In the genomic region with DNA sequence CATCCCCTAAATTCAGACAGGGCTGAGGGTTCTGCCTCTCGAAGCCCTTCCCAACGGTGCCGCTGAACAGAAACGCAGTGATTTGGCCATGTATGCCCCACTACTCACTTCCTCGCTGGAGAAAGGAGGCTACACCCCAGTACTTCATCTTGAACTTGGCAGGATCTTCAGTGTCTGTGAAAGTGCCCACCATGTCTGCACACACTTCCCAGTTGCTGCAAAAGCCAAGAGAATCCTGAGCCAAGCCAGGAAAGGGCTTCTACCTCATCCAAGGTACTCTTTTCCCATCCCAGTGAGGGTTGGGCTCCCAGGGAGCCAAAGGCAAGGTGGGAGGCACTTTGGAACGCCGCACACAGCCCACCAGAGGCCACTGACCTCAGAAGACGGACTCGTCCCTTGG, we compare ENCODE assay signal across 8 mouse cellular contexts. TPM values are rescaled to one million over a fixed set of nuclear protein-coding genes. Genes with fewer than 3 reads are reported as not detected.
A peak's percentile ranks its signal among the peaks of the same experiment; 100 is the strongest.
DNase-seq lines count a peak whose midpoint lies in the region; ATAC-seq and TF ChIP-seq lines count a peak whose summit lies in the region.

No protein-coding gene starts in this region.

- no peaks in the 10 kb centered on the region for H3K9me3 ChIP-seq in kidney, postnatal 0 days (replicated peaks; ENCODE audit: low read length)
- H3K9me3 ChIP-seq in embryonic facial prominence, embryonic 15.5 days (replicated peaks): no peaks in the 10 kb centered on the region
- H3K9me3 ChIP-seq in limb, embryonic 10.5 days (replicated peaks): no peaks in the 10 kb centered on the region
- H3K9me3 ChIP-seq in neural tube, embryonic 14.5 days (ENCODE audit: control insufficient read depth, low read length): no peaks in the 10 kb centered on the region

- no peak for DNase-seq in kidney, postnatal 0 days (ENCODE audit: low spot score)
- DNase-seq in kidney, postnatal 10 days: no peak
- no peak for DNase-seq in limb, embryonic 10.5 days (ENCODE audit: low spot score)
- DNase-seq in left cerebral cortex, adult 11 months (ENCODE audit: low spot score): no peak
- DNase-seq in cerebellum, adult 2 months: no peak
- no peak for DNase-seq in urinary bladder, postnatal 14 days (ENCODE audit: low spot score)

- no peak for TF ChIP-seq CTCF in kidney, postnatal 0 days (IDR thresholded peaks at IDR 0.05; ENCODE audit: low read depth)
- TF ChIP-seq CTCF in cerebellum, adult 2 months (IDR thresholded peaks at IDR 0.05; ENCODE audit: borderline replicate concordance, insufficient read depth, low read depth, low read length): no peak

- H3K4me3 ChIP-seq in kidney, postnatal 0 days (replicated peaks; ENCODE audit: low read depth, low read length): peak overlapping the region; percentile 49
- H3K4me3 ChIP-seq in embryonic facial prominence, embryonic 15.5 days (replicated peaks): peak overlapping the region; percentile 52
- peak overlapping the region; percentile 72 for H3K4me3 ChIP-seq in limb, embryonic 10.5 days
- peak overlapping the region; percentile 51 for H3K4me3 ChIP-seq in neural tube, embryonic 14.5 days (ENCODE audit: low read depth, low read length)
- no peak overlapping the region for H3K4me3 ChIP-seq in cerebellum, adult 2 months (replicated peaks; ENCODE audit: insufficient read depth, low read depth, low read length)

- 28% methylated on average over 9 of the region's 9 CpGs for WGBS in kidney, postnatal 0 days
- 23% methylated on average over 9 of the region's 9 CpGs for WGBS in embryonic facial prominence, embryonic 15.5 days
- WGBS in limb, embryonic 10.5 days: 24% methylated on average over 9 of the region's 9 CpGs
- WGBS in neural tube, embryonic 14.5 days: 34% methylated on average over 9 of the region's 9 CpGs
- 15% methylated on average over 9 of the region's 9 CpGs for WGBS in cerebellum, adult 2 months

- H3K36me3 ChIP-seq in kidney, postnatal 0 days (ENCODE audit: insufficient read depth, low read length): no peaks in the 10 kb centered on the region
- H3K36me3 ChIP-seq in embryonic facial prominence, embryonic 15.5 days: no peaks in the 10 kb centered on the region
- H3K36me3 ChIP-seq in limb, embryonic 10.5 days: no peaks in the 10 kb centered on the region
- H3K36me3 ChIP-seq in neural tube, embryonic 14.5 days (ENCODE audit: control insufficient read depth, insufficient read depth, low read length): no peaks in the 10 kb centered on the region

- no peak for TF ChIP-seq POLR2A in cerebellum, adult 2 months (IDR thresholded peaks at IDR 0.05; ENCODE audit: borderline replicate concordance, insufficient read depth, low read length)

- H3K4me1 ChIP-seq in kidney, postnatal 0 days (replicated peaks; ENCODE audit: insufficient read depth, low read length): no peaks in the 10 kb centered on the region
- peaks cover 11% of the 10 kb centered on the region for H3K4me1 ChIP-seq in embryonic facial prominence, embryonic 15.5 days
- H3K4me1 ChIP-seq in limb, embryonic 10.5 days: peaks cover 11% of the 10 kb centered on the region; the same call in 1 of the 2 replicates
- H3K4me1 ChIP-seq in neural tube, embryonic 14.5 days (ENCODE audit: control insufficient read depth, insufficient read depth, low read length): no peaks in the 10 kb centered on the region
- no peaks in the 10 kb centered on the region; the same call in 1 of the 2 replicates for H3K4me1 ChIP-seq in cerebellum, adult 2 months (ENCODE audit: control insufficient read depth, insufficient read depth, low read length)

- ATAC-seq in kidney, postnatal 0 days (replicated peaks; ENCODE audit: low FRiP score, low read depth): no peak
- no peak for ATAC-seq in embryonic facial prominence, embryonic 15.5 days (ENCODE audit: insufficient number of reproducible peaks, low FRiP score, low TSS enrichment, low read depth)
- ATAC-seq in neural tube, embryonic 14.5 days (ENCODE audit: low read depth): no peak

- H3K9ac ChIP-seq in kidney, postnatal 0 days (ENCODE audit: low read depth, low read length): no peak overlapping the region
- H3K9ac ChIP-seq in embryonic facial prominence, embryonic 15.5 days: no peak overlapping the region
- no peak overlapping the region for H3K9ac ChIP-seq in neural tube, embryonic 14.5 days (replicated peaks; ENCODE audit: low read depth, low read length)

- peaks cover 16% of the 10 kb centered on the region for H3K27me3 ChIP-seq in kidney, postnatal 0 days (ENCODE audit: insufficient read depth, low read length)
- peaks cover 40% of the 10 kb centered on the region for H3K27me3 ChIP-seq in embryonic facial prominence, embryonic 15.5 days
- peaks cover 43% of the 10 kb centered on the region for H3K27me3 ChIP-seq in limb, embryonic 10.5 days (ENCODE audit: low read depth, poor library complexity, severe bottlenecking)
- peaks cover 6% of the 10 kb centered on the region; the same call in 1 of the 2 replicates for H3K27me3 ChIP-seq in neural tube, embryonic 14.5 days (ENCODE audit: control insufficient read depth, insufficient read depth, low read length)
- peaks cover 3% of the 10 kb centered on the region; the same call in 1 of the 2 replicates for H3K27me3 ChIP-seq in cerebellum, adult 2 months (ENCODE audit: control insufficient read depth, insufficient read depth, low read length)

- peak overlapping the region; percentile 94 for H3K4me2 ChIP-seq in kidney, postnatal 0 days (ENCODE audit: low read length)
- peak overlapping the region; percentile 90 for H3K4me2 ChIP-seq in embryonic facial prominence, embryonic 15.5 days (replicated peaks)
- H3K4me2 ChIP-seq in neural tube, embryonic 14.5 days (ENCODE audit: low read depth, low read length): peak overlapping the region; percentile 81

- H3K27ac ChIP-seq in kidney, postnatal 0 days: no peak overlapping the region
- H3K27ac ChIP-seq in embryonic facial prominence, embryonic 15.5 days (replicated peaks): no peak overlapping the region
- H3K27ac ChIP-seq in limb, embryonic 10.5 days: peak overlapping the region; percentile 87; the same call in 1 of the 2 replicates
- no peak overlapping the region for H3K27ac ChIP-seq in neural tube, embryonic 14.5 days (ENCODE audit: low read depth, low read length)
- no peak overlapping the region for H3K27ac ChIP-seq in cerebellum, adult 2 months (ENCODE audit: insufficient read depth, low read length)

RNA-seq across cellular contexts. Expression of a gene that starts 1.2 kb away (rescaled TPM):
- 9.7 and 11.5 TPM in 2 replicates for polyA plus RNA-seq in kidney, postnatal 0 days (2015; fragmentation: Nextera tagmentation; extraction: Ambion mirVana)
- polyA plus RNA-seq in embryonic facial prominence, embryonic 15.5 days (2015; fragmentation: Nextera tagmentation; extraction: Ambion mirVana): 6.7 and 7.3 TPM in 2 replicates
- 4.5 and 4.7 TPM in 2 replicates for polyA plus RNA-seq in limb, embryonic 10.5 days (2016; fragmentation: Nextera tagmentation; extraction: Ambion mirVana)
- polyA plus RNA-seq in neural tube, embryonic 14.5 days (2014; fragmentation: Nextera tagmentation; extraction: Ambion mirVana): 1.6 and 6.9 TPM in 2 replicates
- 7.9 and 10.9 TPM in 2 replicates for polyA plus RNA-seq in cerebellum, adult 2 months (2012; rRNA removed)

RNA-seq across cellular contexts. Expression of a gene that starts 8.7 kb away (rescaled TPM):
- polyA plus RNA-seq in kidney, postnatal 0 days (2015; fragmentation: Nextera tagmentation; extraction: Ambion mirVana): 0.15 and 0.16 TPM in 2 replicates
- polyA plus RNA-seq in embryonic facial prominence, embryonic 15.5 days (2015; fragmentation: Nextera tagmentation; extraction: Ambion mirVana): not detected in 2 replicates
- polyA plus RNA-seq in limb, embryonic 10.5 days (2016; fragmentation: Nextera tagmentation; extraction: Ambion mirVana): 0.05 TPM in 1 of 2 replicates, not detected in the other
- not detected in 2 replicates for polyA plus RNA-seq in neural tube, embryonic 14.5 days (2014; fragmentation: Nextera tagmentation; extraction: Ambion mirVana)
- 0.07 and 0.24 TPM in 2 replicates for polyA plus RNA-seq in cerebellum, adult 2 months (2012; rRNA removed)

RNA-seq across cellular contexts. Expression of a gene that starts 27.1 kb away (rescaled TPM):
- polyA plus RNA-seq in kidney, postnatal 0 days (2015; fragmentation: Nextera tagmentation; extraction: Ambion mirVana): 2.0 and 2.6 TPM in 2 replicates
- 0.12 and 0.32 TPM in 2 replicates for polyA plus RNA-seq in embryonic facial prominence, embryonic 15.5 days (2015; fragmentation: Nextera tagmentation; extraction: Ambion mirVana)
- polyA plus RNA-seq in limb, embryonic 10.5 days (2016; fragmentation: Nextera tagmentation; extraction: Ambion mirVana): 0.41 and 0.59 TPM in 2 replicates
- 0.43 TPM in 1 of 2 replicates, not detected in the other for polyA plus RNA-seq in neural tube, embryonic 14.5 days (2014; fragmentation: Nextera tagmentation; extraction: Ambion mirVana)
- not detected in 2 replicates for polyA plus RNA-seq in cerebellum, adult 2 months (2012; rRNA removed)
